ENCODE assay signal across 9 mouse cellular contexts in the genomic region with DNA sequence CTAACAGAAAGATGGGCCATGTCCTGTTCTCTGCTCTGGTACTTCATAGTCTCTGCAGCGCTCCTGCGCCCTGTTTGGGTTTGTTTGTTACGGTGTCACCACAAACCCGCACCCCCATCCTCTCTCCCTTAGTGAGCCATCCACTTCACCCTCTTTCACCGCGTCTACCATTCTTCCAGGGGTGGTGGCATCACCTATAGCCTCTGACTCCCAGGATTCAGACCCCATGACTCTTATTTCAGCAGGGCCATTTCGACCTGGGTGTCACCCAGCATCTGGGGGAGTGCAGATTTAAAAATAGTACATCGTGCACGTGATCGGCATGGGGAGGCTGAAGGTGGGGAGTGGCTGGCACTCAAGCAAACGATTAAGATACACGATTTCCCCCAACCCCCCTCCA. TPM values are rescaled to one million over a fixed set of nuclear protein-coding genes. Genes with fewer than 3 reads are reported as not detected.
DNase-seq lines count a peak whose midpoint lies in the region; ATAC-seq and TF ChIP-seq lines count a peak whose summit lies in the region.
"Had no signal": no experiment of that assay in that cellular context is flagged by ENCODE, and none has a peak within 500 bp of the region (broad histone marks: within the 10 kb centered on the region; RNA-seq: fewer than 3 reads in every experiment).

No protein-coding gene starts in this region.

- H3K4me2 ChIP-seq in midbrain, embryonic 15.5 days, result peak overlapping the region; percentile 85

- peak overlapping the region; percentile 73 for H3K4me3 ChIP-seq in heart, adult 2 months
- peak overlapping the region; percentile 51 for H3K4me3 ChIP-seq in midbrain, embryonic 15.5 days

- H3K79me2 ChIP-seq in heart, adult 2 months (replicated peaks; ENCODE audit: control insufficient read depth, insufficient read depth, low read length), result no peaks in the 10 kb centered on the region

- peak; percentile 21 for ATAC-seq in midbrain, embryonic 15.5 days (replicated peaks)
- no peak for ATAC-seq in erythroid progenitor cell, adult 5-6 weeks (replicated peaks; ENCODE audit: low FRiP score, poor library complexity, severe bottlenecking)

- H3K27me3 ChIP-seq in heart, adult 2 months (ENCODE audit: control insufficient read depth, insufficient read depth, low read length), result no peaks in the 10 kb centered on the region
- H3K27me3 ChIP-seq in midbrain, embryonic 15.5 days (replicated peaks), result 0 out of 2 replicates have a peak, but pooled peaks cover 5% of the 10 kb centered on the region

- TF ChIP-seq POLR2A in heart, adult 2 months (IDR thresholded peaks at IDR 0.05; ENCODE audit: insufficient read depth, low read depth, low read length), result no peak

- DNase-seq in kidney, postnatal 4 days, result peak; percentile 9 to 31
- no peak for DNase-seq in kidney, adult 11 months
- peak; percentile 48 for DNase-seq in cerebellum, adult 8-10 months
- DNase-seq in heart, adult 2 months, result peak; percentile 13 to 40
- DNase-seq in left cerebral cortex, adult 18-20 months (ENCODE audit: low spot score in 2 of 2), result peak; percentile 27 to 40
- no peak for DNase-seq in gastrocnemius, postnatal 10 days

- TF ChIP-seq EP300 in heart, adult 2 months (IDR thresholded peaks at IDR 0.05; ENCODE audit: insufficient read depth, low read depth, low read length), result no peak

- WGBS in heart, adult 2 months, result 6% methylated on average over 12 of the region's 12 CpGs
- WGBS in midbrain, embryonic 15.5 days, result 2% methylated on average over 12 of the region's 12 CpGs

- peak overlapping the region; percentile 30 for H3K9ac ChIP-seq in heart, adult 2 months (ENCODE audit: low read depth, low read length)
- peak overlapping the region; percentile 49 for H3K9ac ChIP-seq in midbrain, embryonic 15.5 days

- intact Hi-C loops in heart, adult 2 months (cut with DNase I), result loop anchor here (10.0 kb wide), 1 partner anchor 759 kb away; no protein-coding TSS in a partner anchor

- TF ChIP-seq CTCF in heart, adult 2 months (IDR thresholded peaks at IDR 0.05), result no peak

- no peaks in the 10 kb centered on the region for H3K9me3 ChIP-seq in midbrain, embryonic 15.5 days

- H3K4me1 ChIP-seq in heart, adult 2 months (ENCODE audit: control insufficient read depth, insufficient read depth, low read length), result peaks cover 2% of the 10 kb centered on the region; the same call in 1 of the 2 replicates
- peaks cover 23% of the 10 kb centered on the region for H3K4me1 ChIP-seq in midbrain, embryonic 15.5 days

- peak overlapping the region; percentile 6; the same call in 1 of the 2 replicates for H3K27ac ChIP-seq in heart, adult 2 months
- H3K27ac ChIP-seq in midbrain, embryonic 15.5 days, result peak overlapping the region; percentile 84

- H3K36me3 ChIP-seq in heart, adult 2 months (ENCODE audit: control insufficient read depth, insufficient read depth, low read length), result no peaks in the 10 kb centered on the region
- H3K36me3 ChIP-seq in midbrain, embryonic 15.5 days (replicated peaks), result no peaks in the 10 kb centered on the region

RNA-seq across cellular contexts. Expression of gene Rgs7bp, which starts 1.1 kb away (rescaled TPM):
- 1 to 10 TPM; 4.3 to 4.9 TPM for total RNA-seq in heart, adult 2 months (2021)
- polyA plus RNA-seq in heart, adult 2 months (2012; rRNA removed), result 1.1 and 1.4 TPM in 2 replicates
- total RNA-seq in left cerebral cortex, adult 18-20 months (2021), result 100 to 1,000 TPM; 164 to 171 TPM
- polyA plus RNA-seq in midbrain, embryonic 15.5 days (2015; fragmentation: Nextera tagmentation; extraction: Ambion mirVana), result 4.5 and 5.0 TPM in 2 replicates
- total RNA-seq in erythroid progenitor cell, adult 5-6 weeks (2015; ENCODE audit: low replicate concordance), result 0.72 and 0.84 TPM in 2 replicates
- total RNA-seq in erythroid progenitor cell, adult 5-6 weeks (2017; ENCODE audit: low replicate concordance), result 0.51 TPM in 1 of 2 replicates, not detected in the other
- 1 to 10 TPM; 1.5 to 1.6 TPM for total RNA-seq in gastrocnemius, postnatal 10 days (2021)
- total RNA-seq: MEL had no signal

RNA-seq across cellular contexts. Expression of gene 4933425L06Rik, which starts 28.3 kb away (rescaled TPM):
- total RNA-seq in heart, adult 2 months (2021), result not detected
- polyA plus RNA-seq in heart, adult 2 months (2012; rRNA removed), result not detected in 2 replicates
- not detected for total RNA-seq in left cerebral cortex, adult 18-20 months (2021)
- polyA plus RNA-seq in midbrain, embryonic 15.5 days (2015; fragmentation: Nextera tagmentation; extraction: Ambion mirVana), result not detected in 2 replicates
- total RNA-seq in erythroid progenitor cell, adult 5-6 weeks (2015; ENCODE audit: low replicate concordance), result not detected in 2 replicates
- total RNA-seq in erythroid progenitor cell, adult 5-6 weeks (2017; ENCODE audit: low replicate concordance), result not detected in 2 replicates
- total RNA-seq in gastrocnemius, postnatal 10 days (2021), result not detected
- total RNA-seq: MEL had no signal

Comparison
In these comparisons a context has a peak if more than half of its experiments do, and no peak if none do; other contexts are left out.
1. DNase-seq: peak in kidney, postnatal 4 days (2 of 2), cerebellum, adult 8-10 months (single experiment), heart, adult 2 months (2 of 2) and left cerebral cortex, adult 18-20 months (2 of 2); none in kidney, adult 11 months (single experiment) and gastrocnemius, postnatal 10 days (single experiment).
2. RNA of gene Rgs7bp, which starts 1.1 kb away (total RNA-seq): 164 to 171 TPM in left cerebral cortex, adult 18-20 months; 4.3 to 4.9 TPM in heart, adult 2 months, 1.5 to 1.6 TPM in gastrocnemius, postnatal 10 days and 0.51 to 0.84 TPM in erythroid progenitor cell, adult 5-6 weeks; every median in the first group is over 10 times any median in the second.